In the genomic region with DNA sequence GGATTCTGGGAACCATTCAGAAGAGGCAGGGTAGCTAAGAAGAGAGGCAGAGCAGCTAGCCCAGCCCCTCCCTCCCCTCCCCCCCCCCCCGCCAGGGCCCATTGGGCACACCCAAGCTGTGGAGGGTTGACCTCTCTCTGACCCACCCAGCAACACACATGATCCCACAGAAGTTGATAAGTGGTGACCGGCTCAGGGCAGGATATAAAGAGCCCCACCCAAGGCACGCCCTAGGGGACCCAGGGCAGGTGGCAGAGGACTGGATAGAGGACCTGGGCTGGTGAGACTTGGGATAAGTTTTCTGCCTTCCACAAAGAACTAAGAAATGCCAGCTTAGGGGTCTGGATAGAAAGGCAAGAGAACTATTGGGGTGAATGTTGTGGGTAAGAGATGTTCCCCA, we compare ENCODE assay signal across 16 mouse cellular contexts. TPM values are rescaled to one million over a fixed set of nuclear protein-coding genes. Genes with fewer than 3 reads are reported as not detected.
DNase-seq lines count a peak whose midpoint lies in the region; ATAC-seq and TF ChIP-seq lines count a peak whose summit lies in the region.
"Had no signal": no experiment of that assay in that cellular context is flagged by ENCODE, and none has a peak within 500 bp of the region (broad histone marks: within the 10 kb centered on the region; RNA-seq: fewer than 3 reads in every experiment).

No protein-coding gene starts in this region.

- H3K9ac ChIP-seq in lung, postnatal 0 days (replicated peaks; ENCODE audit: low read depth): no peak overlapping the region
- H3K9ac ChIP-seq in liver, embryonic 11.5 days (ENCODE audit: low read depth, low read length): no peak overlapping the region
- H3K9ac ChIP-seq in stomach, embryonic 15.5 days: no peak overlapping the region
- H3K9ac ChIP-seq: midbrain, embryonic 12.5 days had no signal

- no peak for TF ChIP-seq CTCF in lung, postnatal 0 days (IDR thresholded peaks at IDR 0.05)

- peak; percentile 36 for DNase-seq in lung, postnatal 0 days (ENCODE audit: low spot score)
- no peak for DNase-seq in lung, postnatal 14 days
- DNase-seq in c-Kit-positive CD71-positive TER-119-positive erythroid progenitor cells, embryonic 14.5 days (ENCODE audit: low spot score): peak; percentile 68
- DNase-seq in liver, embryonic 11.5 days (ENCODE audit: low spot score): no peak
- DNase-seq in layer of hippocampus, adult 18-20 months (ENCODE audit: low spot score in 2 of 2): no peak
- DNase-seq in gastrocnemius, postnatal 25 days: no peak
- DNase-seq in kidney, adult 11 months: no peak
- DNase-seq: adrenal gland, postnatal 10 days; heart, postnatal 36 days; kidney, adult 8-10 months; left cerebral cortex, postnatal 4 days had no signal

- H3K9me3 ChIP-seq in lung, postnatal 0 days (ENCODE audit: low read length): no peaks in the 10 kb centered on the region
- H3K9me3 ChIP-seq in liver, embryonic 11.5 days (ENCODE audit: control insufficient read depth, low read length): no peaks in the 10 kb centered on the region
- H3K9me3 ChIP-seq in stomach, embryonic 15.5 days: no peaks in the 10 kb centered on the region
- H3K9me3 ChIP-seq: midbrain, embryonic 12.5 days had no signal

- H3K27ac ChIP-seq in lung, postnatal 0 days (ENCODE audit: low read length): no peak overlapping the region; the same call in 1 of the 2 replicates
- H3K27ac ChIP-seq in liver, embryonic 11.5 days (ENCODE audit: low read depth, low read length): peak overlapping the region; percentile 60; the same call in 1 of the 2 replicates
- H3K27ac ChIP-seq in stomach, embryonic 15.5 days: peak overlapping the region; percentile 63
- H3K27ac ChIP-seq: midbrain, embryonic 12.5 days had no signal

- H3K27me3 ChIP-seq in lung, postnatal 0 days (replicated peaks; ENCODE audit: insufficient read depth, low read length): no peaks in the 10 kb centered on the region
- peaks cover 6% of the 10 kb centered on the region; the same call in 1 of the 2 replicates for H3K27me3 ChIP-seq in liver, embryonic 11.5 days (replicated peaks; ENCODE audit: control insufficient read depth, insufficient read depth, low read length)
- no peaks in the 10 kb centered on the region for H3K27me3 ChIP-seq in stomach, embryonic 15.5 days (replicated peaks)
- H3K27me3 ChIP-seq: Patski had no signal

- no peak overlapping the region for H3K4me3 ChIP-seq in lung, postnatal 0 days (ENCODE audit: low read depth, low read length)
- H3K4me3 ChIP-seq in liver, embryonic 11.5 days (ENCODE audit: low read depth, low read length): no peak overlapping the region
- no peak overlapping the region for H3K4me3 ChIP-seq in stomach, embryonic 15.5 days (replicated peaks)
- H3K4me3 ChIP-seq: midbrain, embryonic 12.5 days had no signal

- ATAC-seq in lung, postnatal 0 days: peak; percentile 37
- peak; percentile 99 for ATAC-seq in liver, embryonic 11.5 days (replicated peaks; ENCODE audit: low FRiP score)
- peak; percentile 92 for ATAC-seq in stomach, embryonic 15.5 days (ENCODE audit: insufficient read depth, low FRiP score, low read depth)
- ATAC-seq: Patski had no signal

- no peaks in the 10 kb centered on the region for H3K36me3 ChIP-seq in lung, postnatal 0 days (ENCODE audit: insufficient read depth, low read length)
- no peaks in the 10 kb centered on the region for H3K36me3 ChIP-seq in liver, embryonic 11.5 days (ENCODE audit: control insufficient read depth, insufficient read depth, low read length)
- H3K36me3 ChIP-seq in stomach, embryonic 15.5 days: no peaks in the 10 kb centered on the region
- H3K36me3 ChIP-seq: midbrain, embryonic 12.5 days had no signal

- no peak overlapping the region for H3K4me2 ChIP-seq in lung, postnatal 0 days (replicated peaks; ENCODE audit: low read depth, low read length)
- H3K4me2 ChIP-seq in liver, embryonic 11.5 days: peak overlapping the region; percentile 33
- H3K4me2 ChIP-seq in stomach, embryonic 15.5 days: no peak overlapping the region
- H3K4me2 ChIP-seq: midbrain, embryonic 12.5 days had no signal

- H3K4me1 ChIP-seq in lung, postnatal 0 days (ENCODE audit: insufficient read depth, low read depth, low read length): peaks cover 5% of the 10 kb centered on the region; the same call in 1 of the 2 replicates
- peaks cover 21% of the 10 kb centered on the region for H3K4me1 ChIP-seq in liver, embryonic 11.5 days (replicated peaks; ENCODE audit: control insufficient read depth, insufficient read depth, low read length)
- 0 out of 2 replicates have a peak, but pooled peaks cover 3% of the 10 kb centered on the region for H3K4me1 ChIP-seq in stomach, embryonic 15.5 days

- no peak for TF ChIP-seq EP300 in lung, postnatal 0 days (IDR thresholded peaks at IDR 0.05)

- 54% methylated on average over 2 of the region's 3 CpGs for WGBS in lung, postnatal 0 days
- 16% methylated on average over 3 of the region's 3 CpGs for WGBS in liver, embryonic 11.5 days
- 51% methylated on average over 2 of the region's 3 CpGs for WGBS in stomach, embryonic 15.5 days

RNA-seq across cellular contexts. Expression of gene Elf3, which starts 7.7 kb away (rescaled TPM):
- 31.9 and 45.5 TPM in 2 replicates for polyA plus RNA-seq in lung, postnatal 0 days (2015; fragmentation: Nextera tagmentation; extraction: Ambion mirVana)
- 2.0 and 2.4 TPM in 2 replicates for polyA plus RNA-seq in liver, embryonic 11.5 days (2014; fragmentation: Nextera tagmentation; extraction: Ambion mirVana)
- polyA plus RNA-seq in stomach, embryonic 15.5 days (2015; fragmentation: Nextera tagmentation; extraction: Ambion mirVana): 131 and 134 TPM in 2 replicates
- total RNA-seq in layer of hippocampus, adult 18-20 months (2021): not detected
- total RNA-seq in gastrocnemius, postnatal 25 days (2021): under 1 TPM in 1 of 2 experiments, not detected in 1; 0.18 TPM
- total RNA-seq: granulocyte monocyte progenitor cell, adult 5-6 weeks; heart, postnatal 36 days; layer of hippocampus, adult 8-10 months had no signal

RNA-seq across cellular contexts. Expression of gene Rnpep, which starts 33.2 kb away (rescaled TPM):
- polyA plus RNA-seq in lung, postnatal 0 days (2015; fragmentation: Nextera tagmentation; extraction: Ambion mirVana): 50.2 and 67.5 TPM in 2 replicates
- polyA plus RNA-seq in liver, embryonic 11.5 days (2014; fragmentation: Nextera tagmentation; extraction: Ambion mirVana): 64.5 and 67.4 TPM in 2 replicates
- 132 and 141 TPM in 2 replicates for polyA plus RNA-seq in stomach, embryonic 15.5 days (2015; fragmentation: Nextera tagmentation; extraction: Ambion mirVana)
- total RNA-seq in layer of hippocampus, adult 18-20 months (2021): 10 to 100 TPM; 45.3 to 55.3 TPM
- 10 to 100 TPM; 12.0 to 12.9 TPM for total RNA-seq in gastrocnemius, postnatal 25 days (2021)

Comparison
In these comparisons a context has a peak if more than half of its experiments do, and no peak if none do; other contexts are left out.
1. DNase-seq: peak in lung, postnatal 0 days (single experiment) and c-Kit-positive CD71-positive TER-119-positive erythroid progenitor cells, embryonic 14.5 days (single experiment); none in lung, postnatal 14 days (single experiment), liver, embryonic 11.5 days (single experiment), layer of hippocampus, adult 18-20 months (0 of 2), gastrocnemius, postnatal 25 days (single experiment) and kidney, adult 11 months (single experiment).
2. ATAC-seq: peak in every context shown above with its lines; median percentile 99 in liver, embryonic 11.5 days; 92 in stomach, embryonic 15.5 days; 37 in lung, postnatal 0 days.